Mouse (Mus musculus) forebrain, embryonic 16.5 days (tissue): Measurements from ENCODE around the gene Gabrd. TPM values are rescaled to one million over a fixed set of nuclear protein-coding genes. Genes with fewer than 3 reads are reported as not detected.

Experiments used
- ATAC-seq: fragments of 200-750 bp; cut with Nextera tagmentation; 2 replicates; pipeline ENCODE4 v1.8.0; 2017; ENCODE audit warnings: mild to moderate bottlenecking, moderate library complexity
- H3K27ac ChIP-seq: fragments of 300-500 bp; sonication (generic); 2 replicates; pipeline ENCODE4 v1.5.1; 2014; ENCODE audit warnings: low read length, control low read depth
- H3K27me3 ChIP-seq: fragments of 300-500 bp; sonication (generic); replicated peaks from 2 replicates; pipeline ENCODE4 v1.6.1; 2014; ENCODE audit warnings: low read length; ENCODE audit not compliant: control insufficient read depth, insufficient read depth
- H3K36me3 ChIP-seq: fragments of 300-500 bp; sonication (generic); 2 replicates; pipeline ENCODE4 v1.6.1; 2014; ENCODE audit not compliant: control insufficient read depth, insufficient read depth
- H3K4me1 ChIP-seq: fragments of 300-500 bp; sonication (generic); replicated peaks from 2 replicates; pipeline ENCODE4 v1.6.1; 2014; ENCODE audit warnings: low read length; ENCODE audit not compliant: control insufficient read depth, insufficient read depth
- H3K4me2 ChIP-seq: fragments of 300-500 bp; sonication (generic); 2 replicates; pipeline ENCODE4 v1.6.1; 2014; ENCODE audit warnings: mild to moderate bottlenecking, low read length, control low read depth
- H3K4me3 ChIP-seq: fragments of 300-500 bp; sonication (generic); replicated peaks from 2 replicates; pipeline ENCODE4 v1.5.1; 2014; ENCODE audit warnings: mild to moderate bottlenecking, low read length, control low read depth
- H3K9ac ChIP-seq: fragments of 300-500 bp; sonication (generic); replicated peaks from 2 replicates; pipeline ENCODE4 v1.6.1; 2014; ENCODE audit warnings: low read depth, low read length, control low read depth
- H3K9me3 ChIP-seq: fragments of 300-500 bp; sonication (generic); 2 replicates; pipeline ENCODE4 v1.6.1; 2016; ENCODE audit warnings: low read length; ENCODE audit not compliant: control insufficient read depth
- WGBS: fragments of 180-500 bp; shearing (Covaris S2); extraction: QIAGEN DNeasy Blood & Tissue Kit; methylation state at CpG from one replicate; pipeline ENCODE4 v1.1.7; 2014; 5-methylcytosine and 5-hydroxymethylcytosine counted together
- polyA plus RNA-seq: library from polyadenylated mRNA; unstranded; fragments of >200 nt; fragmentation: Nextera tagmentation; extraction: Ambion mirVana; gene quantifications from 2 replicates; pipeline ENCODE4 v1.2.1, GENCODE M21; 2015

Gene Gabrd
- polyA plus RNA-seq, 1 experiment from 2014 or later, result 3.2 TPM

GRCm38 (mm10) chr4:155396751-155397150 lies 1.2 kb downstream of the Gabrd start:
- 87% methylated on average over 4 of the region's 4 CpGs for WGBS

DNA sequence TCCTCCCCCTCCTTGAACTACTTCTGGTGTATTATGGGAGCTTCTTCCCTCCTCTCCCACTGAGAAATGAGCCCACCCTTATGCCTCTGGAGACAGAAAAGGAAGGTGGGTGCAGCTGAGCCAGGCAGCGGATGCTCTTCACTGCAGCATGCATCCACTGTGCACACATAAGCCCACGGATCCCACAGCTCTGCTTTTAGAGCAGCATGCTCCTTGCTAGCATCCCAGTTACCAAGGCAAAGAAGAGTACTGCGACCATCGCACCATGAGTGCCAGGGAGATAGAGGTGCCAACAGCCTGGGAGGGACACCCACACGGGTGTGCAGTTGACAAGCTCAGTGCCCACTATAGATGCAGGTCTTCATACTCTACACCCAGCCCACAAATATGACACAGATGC lies 2.4 kb downstream of the Gabrd start:
- H3K9ac ChIP-seq, result no peak overlapping the region
- H3K36me3 ChIP-seq, result no peaks in the 10 kb centered on the region
- no peak overlapping the region for H3K4me2 ChIP-seq
- ATAC-seq, result no peak
- no peak overlapping the region for H3K27ac ChIP-seq
- WGBS, result 83% methylated on average over 5 of the region's 5 CpGs
- no peak overlapping the region for H3K4me3 ChIP-seq
- peaks cover 28% of the 10 kb centered on the region for H3K27me3 ChIP-seq
- no peaks in the 10 kb centered on the region for H3K9me3 ChIP-seq
- H3K4me1 ChIP-seq, result peaks cover 9% of the 10 kb centered on the region

More at GRCm38 (mm10) chr4:155396751-155397150, 1.2 kb downstream of the Gabrd start:
- no peaks in the 10 kb centered on the region for H3K36me3 ChIP-seq
- H3K27me3 ChIP-seq, result peaks cover 28% of the 10 kb centered on the region
- no peak overlapping the region for H3K4me2 ChIP-seq
- peaks cover 9% of the 10 kb centered on the region for H3K4me1 ChIP-seq
- no peak for ATAC-seq
- no peak overlapping the region for H3K4me3 ChIP-seq
- H3K9ac ChIP-seq, result no peak overlapping the region
- H3K9me3 ChIP-seq, result no peaks in the 10 kb centered on the region
- no peak overlapping the region for H3K27ac ChIP-seq

GRCm38 (mm10) chr4:155387166-155387565 lies 10.7 kb downstream of the Gabrd start:
- 90% methylated on average over 8 of the region's 8 CpGs for WGBS
- H3K27me3 ChIP-seq, result no peaks in the 10 kb centered on the region
- no peak for ATAC-seq
- no peaks in the 10 kb centered on the region for H3K36me3 ChIP-seq
- no peaks in the 10 kb centered on the region for H3K9me3 ChIP-seq
- H3K9ac ChIP-seq, result no peak overlapping the region
- no peak overlapping the region for H3K4me2 ChIP-seq
- no peaks in the 10 kb centered on the region for H3K4me1 ChIP-seq
- H3K4me3 ChIP-seq, result no peak overlapping the region
- no peak overlapping the region for H3K27ac ChIP-seq

DNA sequence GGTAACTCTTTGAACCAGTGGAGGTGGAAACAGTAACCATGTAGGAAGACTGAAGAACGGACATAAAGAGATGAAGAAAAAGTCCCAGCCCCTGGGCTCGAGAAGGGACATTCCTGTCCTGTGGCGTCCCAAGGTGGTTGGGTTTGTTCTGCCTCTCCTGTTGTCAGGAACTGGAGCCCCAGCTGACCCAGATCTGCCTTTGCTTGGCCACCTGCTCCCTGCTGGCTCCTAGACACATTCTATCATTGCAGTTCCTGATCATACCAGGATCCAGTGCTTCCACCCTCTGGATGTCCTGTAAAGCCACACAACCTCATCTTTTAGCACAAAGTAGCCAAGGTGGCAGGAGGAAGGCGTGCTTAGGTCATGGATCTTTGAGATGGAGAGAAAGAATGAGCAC lies 14.6 kb downstream of the Gabrd start:
- no peak for ATAC-seq
- H3K4me1 ChIP-seq, result no peaks in the 10 kb centered on the region
- H3K4me3 ChIP-seq, result no peak overlapping the region
- H3K36me3 ChIP-seq, result no peaks in the 10 kb centered on the region
- no peaks in the 10 kb centered on the region; the same call in 1 of the 2 replicates for H3K27me3 ChIP-seq
- 67% methylated on average over 4 of the region's 4 CpGs for WGBS
- H3K27ac ChIP-seq, result no peak overlapping the region
- H3K4me2 ChIP-seq, result no peak overlapping the region
- no peak overlapping the region for H3K9ac ChIP-seq
- H3K9me3 ChIP-seq, result no peaks in the 10 kb centered on the region

GRCm38 (mm10) chr4:155382752-155383151 lies 15.2 kb downstream of the Gabrd start:
- H3K27ac ChIP-seq, result no peak overlapping the region
- H3K27me3 ChIP-seq, result no peaks in the 10 kb centered on the region; the same call in 1 of the 2 replicates
- H3K4me3 ChIP-seq, result no peak overlapping the region
- H3K4me1 ChIP-seq, result no peaks in the 10 kb centered on the region
- no peaks in the 10 kb centered on the region for H3K36me3 ChIP-seq
- no peak overlapping the region for H3K4me2 ChIP-seq
- no peak overlapping the region for H3K9ac ChIP-seq
- no peaks in the 10 kb centered on the region for H3K9me3 ChIP-seq
- 19% methylated on average over 9 of the region's 9 CpGs for WGBS
- ATAC-seq, result no peak

DNA sequence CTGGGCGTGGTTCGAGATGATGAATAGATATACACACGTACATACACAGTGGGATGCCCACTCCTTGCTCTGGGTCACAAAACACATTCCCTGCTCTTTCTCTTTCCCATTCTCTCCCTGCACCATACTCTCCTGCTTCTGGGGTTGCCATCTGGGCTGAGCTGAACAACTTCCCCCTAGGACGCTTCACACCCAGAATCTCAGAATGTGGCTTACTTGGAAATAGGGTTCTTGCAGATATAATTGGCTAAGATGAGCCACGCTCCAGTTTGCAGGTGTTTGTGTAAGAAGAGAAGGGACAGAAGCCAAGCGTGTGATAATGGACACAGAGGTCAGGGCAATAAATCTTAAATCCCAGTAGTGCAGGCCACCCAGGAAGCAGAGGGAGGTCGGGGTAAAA lies 15.9 kb downstream of the Gabrd start:
- Histone ChIP-seq H3K4me3 (no peak overlapping the region), H3K27ac (no peak overlapping the region), H3K9ac (no peak overlapping the region), H3K4me2 (no peak overlapping the region), H3K36me3 (no peaks in the 10 kb centered on the region), H3K4me1 (no peaks in the 10 kb centered on the region), H3K9me3 (no peaks in the 10 kb centered on the region), H3K27me3 (no peaks in the 10 kb centered on the region; the same call in 1 of the 2 replicates)
- ATAC-seq, result no peak
- WGBS, result 65% methylated on average over 7 of the region's 7 CpGs

DNA sequence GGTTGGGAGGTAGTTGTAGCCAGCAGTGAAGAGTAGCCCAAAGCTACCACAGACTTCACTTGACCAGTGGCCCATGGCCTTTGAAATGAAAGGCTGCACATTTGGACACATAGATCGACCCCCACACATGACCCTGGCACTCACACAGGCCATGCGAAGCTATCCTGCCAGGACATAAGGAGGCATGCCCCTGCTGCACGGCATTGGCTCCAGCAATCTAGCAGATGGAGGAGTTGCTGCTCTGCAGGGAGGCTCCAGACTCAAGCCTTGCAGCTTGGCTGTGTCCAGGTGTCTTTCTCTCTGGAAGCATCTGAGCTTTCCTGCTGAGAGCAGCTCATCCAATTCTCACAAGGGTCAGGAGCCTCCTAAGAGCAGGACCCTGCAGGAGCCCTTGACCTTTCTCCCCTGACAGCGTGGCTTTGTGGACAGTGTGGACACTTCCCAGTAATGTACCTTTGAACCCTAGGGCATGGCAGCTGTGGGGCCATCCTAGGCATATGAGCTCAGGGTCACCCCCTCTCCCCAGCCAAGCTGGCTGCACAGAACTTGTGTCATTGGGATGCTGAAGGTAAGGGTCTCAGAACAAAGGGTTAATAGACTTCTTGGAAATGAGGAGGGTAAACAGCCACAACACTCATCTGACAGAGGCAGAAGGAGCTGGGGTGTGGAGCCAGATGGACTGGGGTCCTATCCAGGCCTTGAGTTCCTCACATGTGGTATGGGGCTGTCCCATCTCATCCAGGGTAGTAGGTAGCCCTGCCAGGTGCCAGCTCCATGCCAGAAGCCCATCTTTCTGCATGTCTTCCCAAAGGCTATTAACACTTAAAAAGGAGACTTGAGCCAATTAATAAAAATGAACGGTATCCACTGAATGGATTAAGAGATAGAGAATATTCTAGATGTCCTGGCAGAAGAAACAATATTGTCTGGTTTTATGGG lies 25.8 kb downstream of the Gabrd start:
- H3K9ac ChIP-seq, result no peak overlapping the region
- ATAC-seq, result no peak
- H3K27me3 ChIP-seq, result 0 out of 2 replicates have a peak, but pooled peaks cover 2% of the 10 kb centered on the region
- WGBS, result 75% methylated on average over 5 of the region's 5 CpGs
- no peak overlapping the region for H3K4me2 ChIP-seq
- no peaks in the 10 kb centered on the region for H3K9me3 ChIP-seq
- no peak overlapping the region for H3K27ac ChIP-seq
- no peaks in the 10 kb centered on the region for H3K36me3 ChIP-seq
- no peak overlapping the region for H3K4me3 ChIP-seq
- no peaks in the 10 kb centered on the region for H3K4me1 ChIP-seq

DNA sequence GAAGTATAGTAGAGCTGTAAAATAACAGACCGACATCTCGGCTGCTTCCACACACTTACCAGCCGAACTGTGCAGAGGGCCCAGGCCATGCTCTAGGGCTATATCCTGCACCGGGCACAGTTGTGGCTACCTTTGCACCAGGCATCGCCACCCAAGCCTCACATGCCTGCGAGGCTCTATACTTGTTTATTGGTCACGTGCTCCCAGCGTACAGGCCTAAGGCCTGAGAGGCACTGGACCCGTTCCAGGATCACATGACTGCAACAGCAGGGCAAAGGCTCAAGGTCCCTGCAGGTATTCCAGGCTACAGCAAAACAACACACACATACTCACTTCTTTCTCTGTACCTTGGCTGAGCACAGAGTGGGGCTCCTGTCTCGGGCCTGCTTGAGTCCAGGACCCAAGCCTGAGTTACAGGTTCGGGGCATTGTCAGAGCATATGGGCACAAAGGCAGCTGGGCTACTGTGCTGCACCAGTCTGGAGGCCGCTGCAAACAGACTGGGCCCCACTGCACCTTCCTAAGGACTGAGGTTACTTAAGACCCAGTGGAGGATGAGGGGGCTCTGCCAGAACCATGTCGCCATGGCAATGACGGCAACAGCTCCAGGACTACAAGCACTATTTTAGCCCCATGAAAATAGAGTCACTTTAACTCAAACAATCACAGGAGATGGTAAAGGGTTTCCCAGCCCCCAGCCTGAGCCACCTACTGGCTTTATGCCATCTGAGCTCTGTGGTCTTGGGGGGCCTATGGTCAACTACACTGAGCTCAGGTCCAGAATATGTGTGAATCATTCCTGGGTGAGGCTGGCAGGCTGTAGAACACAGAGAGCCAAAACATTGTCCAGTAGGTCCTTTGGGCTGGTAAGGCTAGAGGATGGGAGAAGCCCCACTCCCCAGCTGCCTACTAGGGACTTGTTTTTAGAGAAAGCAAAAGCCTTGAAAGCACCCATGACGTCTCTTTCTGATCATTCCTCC lies 26.9 kb downstream of the Gabrd start:
- no peaks in the 10 kb centered on the region for H3K9me3 ChIP-seq
- no peaks in the 10 kb centered on the region for H3K27me3 ChIP-seq
- H3K36me3 ChIP-seq, result no peaks in the 10 kb centered on the region
- H3K4me2 ChIP-seq, result no peak overlapping the region
- WGBS, result 82% methylated on average over 15 of the region's 15 CpGs
- no peak overlapping the region for H3K27ac ChIP-seq
- no peak for ATAC-seq
- no peak overlapping the region for H3K4me3 ChIP-seq
- no peaks in the 10 kb centered on the region for H3K4me1 ChIP-seq
- H3K9ac ChIP-seq, result no peak overlapping the region

- WGBS, result 25% methylated on average over 12 of the region's 12 CpGs
- Histone ChIP-seq H3K9me3 (no peaks in the 10 kb centered on the region), H3K9ac (no peak overlapping the region), H3K36me3 (no peaks in the 10 kb centered on the region), H3K27ac (no peak overlapping the region), H3K4me2 (no peak overlapping the region), H3K27me3 (peaks cover 3% of the 10 kb centered on the region; the same call in 1 of the 2 replicates), H3K4me1 (no peaks in the 10 kb centered on the region), H3K4me3 (no peak overlapping the region)
- no peak for ATAC-seq
Observed at GRCm38 (mm10) chr4:155368684-155369083, 29.2 kb downstream of the Gabrd start.
